Mouse (Mus musculus): ENCODE data around the gene Ace3. TPM values are rescaled to one million over a fixed set of nuclear protein-coding genes. Genes with fewer than 3 reads are reported as not detected.

The Ace3 gene
- polyA plus RNA-seq, 1 experiment: not detected

- 91% methylated on average over 9 of the region's 9 CpGs for WGBS
- no peak for TF ChIP-seq CTCF (IDR thresholded peaks at IDR 0.05; ENCODE audit: borderline replicate concordance, control insufficient read depth, extremely low read depth, insufficient read depth, low read length, poor library complexity)
- no peak for TF ChIP-seq POLR2A (IDR thresholded peaks at IDR 0.05; ENCODE audit: control insufficient read depth, extremely low read depth, insufficient read depth, low read length, poor library complexity)
- no peak overlapping the region for H3K27ac ChIP-seq (ENCODE audit: control insufficient read depth, insufficient read depth, low read length)
- DNase-seq: no peak
- no peak overlapping the region for H3K4me3 ChIP-seq (ENCODE audit: control insufficient read depth, insufficient read depth, low read length)
- peaks cover 5% of the 10 kb centered on the region for H3K4me1 ChIP-seq (replicated peaks; ENCODE audit: control insufficient read depth, insufficient read depth, low read length)
- H3K36me3 ChIP-seq (ENCODE audit: control insufficient read depth, insufficient read depth, low read length): no peaks in the 10 kb centered on the region
- H3K27me3 ChIP-seq (ENCODE audit: control insufficient read depth, insufficient read depth, low read length): no peaks in the 10 kb centered on the region
Observed at GRCm38 (mm10) chr11:105952111-105952510, 42.4 kb upstream of the Ace3 start.

- 93% methylated on average over 12 of the region's 12 CpGs for WGBS
- no peaks in the 10 kb centered on the region for H3K36me3 ChIP-seq (ENCODE audit: control insufficient read depth, insufficient read depth, low read length)
- no peaks in the 10 kb centered on the region for H3K4me1 ChIP-seq (replicated peaks; ENCODE audit: control insufficient read depth, insufficient read depth, low read length)
- H3K4me3 ChIP-seq (ENCODE audit: control insufficient read depth, insufficient read depth, low read length): no peak within 1 kb of the TSS
- TF ChIP-seq CTCF (IDR thresholded peaks at IDR 0.05; ENCODE audit: borderline replicate concordance, control insufficient read depth, extremely low read depth, insufficient read depth, low read length, poor library complexity) (no peak), POLR2A (IDR thresholded peaks at IDR 0.05; ENCODE audit: control insufficient read depth, extremely low read depth, insufficient read depth, low read length, poor library complexity) (no peak)
- H3K27me3 ChIP-seq (ENCODE audit: control insufficient read depth, insufficient read depth, low read length): no peaks in the 10 kb centered on the region
- no peak within 1 kb of the TSS for H3K27ac ChIP-seq (ENCODE audit: control insufficient read depth, insufficient read depth, low read length)
- no peak for DNase-seq
Observed at GRCm38 (mm10) chr11:105952911-105953386, 41.5 kb upstream of the Ace3 start, which contains the start of gene Cyb561. Gene Cyb561, minus strand, starts transcription at chr11:105953336.

- Histone ChIP-seq H3K27me3 (ENCODE audit: control insufficient read depth, insufficient read depth, low read length) (no peaks in the 10 kb centered on the region), H3K27ac (ENCODE audit: control insufficient read depth, insufficient read depth, low read length) (no peak overlapping the region), H3K36me3 (ENCODE audit: control insufficient read depth, insufficient read depth, low read length) (no peaks in the 10 kb centered on the region), H3K4me3 (ENCODE audit: control insufficient read depth, insufficient read depth, low read length) (no peak overlapping the region), H3K4me1 (replicated peaks; ENCODE audit: control insufficient read depth, insufficient read depth, low read length) (no peaks in the 10 kb centered on the region)
- TF ChIP-seq CTCF (IDR thresholded peaks at IDR 0.05; ENCODE audit: borderline replicate concordance, control insufficient read depth, extremely low read depth, insufficient read depth, low read length, poor library complexity) (no peak), POLR2A (IDR thresholded peaks at IDR 0.05; ENCODE audit: control insufficient read depth, extremely low read depth, insufficient read depth, low read length, poor library complexity) (no peak)
- 88% methylated on average over 6 of the region's 6 CpGs for WGBS
- DNase-seq: no peak
Observed at GRCm38 (mm10) chr11:105953402-105953801, 41.1 kb upstream of the Ace3 start.

GRCm38 (mm10) chr11:105955815-105956430 lies 38.6 kb upstream of the Ace3 start:
- 94% methylated on average over 28 of the region's 28 CpGs for WGBS
- Histone ChIP-seq H3K4me1 (replicated peaks; ENCODE audit: control insufficient read depth, insufficient read depth, low read length) (no peaks in the 10 kb centered on the region; the same call in 1 of the 2 replicates), H3K27ac (ENCODE audit: control insufficient read depth, insufficient read depth, low read length) (no peak overlapping the region), H3K36me3 (ENCODE audit: control insufficient read depth, insufficient read depth, low read length) (no peaks in the 10 kb centered on the region), H3K4me3 (ENCODE audit: control insufficient read depth, insufficient read depth, low read length) (no peak overlapping the region), H3K27me3 (ENCODE audit: control insufficient read depth, insufficient read depth, low read length) (no peaks in the 10 kb centered on the region)
- DNase-seq: no peak
- TF ChIP-seq CTCF (IDR thresholded peaks at IDR 0.05; ENCODE audit: borderline replicate concordance, control insufficient read depth, extremely low read depth, insufficient read depth, low read length, poor library complexity) (no peak), POLR2A (IDR thresholded peaks at IDR 0.05; ENCODE audit: control insufficient read depth, extremely low read depth, insufficient read depth, low read length, poor library complexity) (no peak)

- H3K4me1 ChIP-seq (replicated peaks; ENCODE audit: control insufficient read depth, insufficient read depth, low read length): no peaks in the 10 kb centered on the region; the same call in 1 of the 2 replicates
- H3K4me3 ChIP-seq (ENCODE audit: control insufficient read depth, insufficient read depth, low read length): no peak overlapping the region
- no peak for TF ChIP-seq CTCF (IDR thresholded peaks at IDR 0.05; ENCODE audit: borderline replicate concordance, control insufficient read depth, extremely low read depth, insufficient read depth, low read length, poor library complexity)
- TF ChIP-seq POLR2A (IDR thresholded peaks at IDR 0.05; ENCODE audit: control insufficient read depth, extremely low read depth, insufficient read depth, low read length, poor library complexity): no peak
- no peak overlapping the region for H3K27ac ChIP-seq (ENCODE audit: control insufficient read depth, insufficient read depth, low read length)
- H3K36me3 ChIP-seq (ENCODE audit: control insufficient read depth, insufficient read depth, low read length): no peaks in the 10 kb centered on the region
- DNase-seq: no peak
- WGBS: 83% methylated on average over 6 of the region's 6 CpGs
- no peaks in the 10 kb centered on the region for H3K27me3 ChIP-seq (ENCODE audit: control insufficient read depth, insufficient read depth, low read length)
Observed at GRCm38 (mm10) chr11:105957501-105957900, 37.0 kb upstream of the Ace3 start.

- WGBS: 69% methylated on average over 1 of the region's 1 CpGs
- Histone ChIP-seq H3K4me1 (replicated peaks; ENCODE audit: control insufficient read depth, insufficient read depth, low read length) (no peaks in the 10 kb centered on the region; the same call in 1 of the 2 replicates), H3K27ac (ENCODE audit: control insufficient read depth, insufficient read depth, low read length) (no peak overlapping the region), H3K36me3 (ENCODE audit: control insufficient read depth, insufficient read depth, low read length) (no peaks in the 10 kb centered on the region), H3K27me3 (ENCODE audit: control insufficient read depth, insufficient read depth, low read length) (no peaks in the 10 kb centered on the region), H3K4me3 (ENCODE audit: control insufficient read depth, insufficient read depth, low read length) (no peak overlapping the region)
- TF ChIP-seq POLR2A (IDR thresholded peaks at IDR 0.05; ENCODE audit: control insufficient read depth, extremely low read depth, insufficient read depth, low read length, poor library complexity) (no peak), CTCF (IDR thresholded peaks at IDR 0.05; ENCODE audit: borderline replicate concordance, control insufficient read depth, extremely low read depth, insufficient read depth, low read length, poor library complexity) (no peak)
- no peak for DNase-seq
Observed at GRCm38 (mm10) chr11:105958566-105958965, 35.9 kb upstream of the Ace3 start.
